Mouse (Mus musculus): ENCODE measurements at regions not wholly inside any gene's neighbourhood (a gene's known extent, or its start where the extent isn't known, plus 50 kb on each side); places are given as distances from the start of the nearest gene placed in this dataset.
"Not testable (repeated sequence)": the region's sequence is repeated elsewhere in the genome, so short reads cannot be mapped to it uniquely, and the experiment has no call there.

GRCm38 (mm10) chr9:115422786-115423185 is 112.6 kb upstream of the Stt3b start:
- no peak for DNase-seq (ENCODE audit: low read depth, low spot score)

- no peak for DNase-seq (ENCODE audit: low read depth, low spot score)
These were observed 116.5 kb upstream of the Stt3b start for GRCm38 (mm10) chr9:115426682-115427081.

- no peak for DNase-seq (ENCODE audit: low read depth, low spot score)
These were observed 120.0 kb upstream of the Stt3b start for GRCm38 (mm10) chr9:115430271-115430670.

- no peak for DNase-seq (ENCODE audit: low read depth, low spot score)
These were observed 124.5 kb upstream of the Stt3b start for GRCm38 (mm10) chr9:115434696-115435095.

GRCm38 (mm10) chr9:115436301-115436700 is 126.1 kb upstream of the Stt3b start:
- no peak for DNase-seq (ENCODE audit: low read depth, low spot score)

- not testable (repeated sequence) for DNase-seq (ENCODE audit: low read depth, low spot score)
These were observed 128.0 kb upstream of the Stt3b start for GRCm38 (mm10) chr9:115438234-115438633.

GRCm38 (mm10) chr9:115446681-115447080 is 136.5 kb upstream of the Stt3b start:
- DNase-seq (ENCODE audit: low read depth, low spot score), result no peak

GRCm38 (mm10) chr9:115450741-115451320 is 140.6 kb upstream of the Stt3b start:
- DNase-seq (ENCODE audit: low read depth, low spot score), result no peak

GRCm38 (mm10) chr9:115454771-115455170 is 144.6 kb upstream of the Stt3b start:
- no peak for DNase-seq (ENCODE audit: low read depth, low spot score)

- DNase-seq (ENCODE audit: low read depth, low spot score), result no peak
These were observed 145.9 kb upstream of the Stt3b start for GRCm38 (mm10) chr9:115456121-115456520.

GRCm38 (mm10) chr9:115456638-115457037 is 146.4 kb upstream of the Stt3b start:
- DNase-seq (ENCODE audit: low read depth, low spot score), result no peak

GRCm38 (mm10) chr9:115457889-115458710 is 147.9 kb upstream of the Stt3b start:
- DNase-seq (ENCODE audit: low read depth, low spot score), result no peak

GRCm38 (mm10) chr9:115459075-115459474 is 148.9 kb upstream of the Stt3b start:
- not testable (repeated sequence) for DNase-seq (ENCODE audit: low read depth, low spot score)

- no peak for DNase-seq (ENCODE audit: low read depth, low spot score)
These were observed 155.1 kb upstream of the Stt3b start for GRCm38 (mm10) chr9:115465326-115465725.

- DNase-seq (ENCODE audit: low read depth, low spot score), result no peak
These were observed 158.4 kb upstream of the Stt3b start for GRCm38 (mm10) chr9:115468641-115469040.

GRCm38 (mm10) chr9:115471582-115471981 is 161.4 kb upstream of the Stt3b start:
- no peak for DNase-seq (ENCODE audit: low read depth, low spot score)

GRCm38 (mm10) chr9:115473037-115473436 is 162.8 kb upstream of the Stt3b start:
- no peak for DNase-seq (ENCODE audit: low read depth, low spot score)

- no peak for DNase-seq (ENCODE audit: low read depth, low spot score)
These were observed 163.6 kb upstream of the Stt3b start for GRCm38 (mm10) chr9:115473847-115474246.

GRCm38 (mm10) chr9:115474342-115474741 is 164.1 kb upstream of the Stt3b start:
- no peak for DNase-seq (ENCODE audit: low read depth, low spot score)

GRCm38 (mm10) chr9:115476205-115476604 is 166.0 kb upstream of the Stt3b start:
- no peak for DNase-seq (ENCODE audit: low read depth, low spot score)

- no peak for DNase-seq (ENCODE audit: low read depth, low spot score)
These were observed 167.5 kb upstream of the Stt3b start for GRCm38 (mm10) chr9:115477556-115478220.

- no peak for DNase-seq (ENCODE audit: low read depth, low spot score)
These were observed 168.7 kb upstream of the Stt3b start for GRCm38 (mm10) chr9:115478946-115479345.

GRCm38 (mm10) chr9:115481176-115481575 is 171.0 kb upstream of the Stt3b start:
- no peak for DNase-seq (ENCODE audit: low read depth, low spot score)
